Mouse (Mus musculus): Measurements from ENCODE around the gene Mturn.

Gene Mturn

DNA sequence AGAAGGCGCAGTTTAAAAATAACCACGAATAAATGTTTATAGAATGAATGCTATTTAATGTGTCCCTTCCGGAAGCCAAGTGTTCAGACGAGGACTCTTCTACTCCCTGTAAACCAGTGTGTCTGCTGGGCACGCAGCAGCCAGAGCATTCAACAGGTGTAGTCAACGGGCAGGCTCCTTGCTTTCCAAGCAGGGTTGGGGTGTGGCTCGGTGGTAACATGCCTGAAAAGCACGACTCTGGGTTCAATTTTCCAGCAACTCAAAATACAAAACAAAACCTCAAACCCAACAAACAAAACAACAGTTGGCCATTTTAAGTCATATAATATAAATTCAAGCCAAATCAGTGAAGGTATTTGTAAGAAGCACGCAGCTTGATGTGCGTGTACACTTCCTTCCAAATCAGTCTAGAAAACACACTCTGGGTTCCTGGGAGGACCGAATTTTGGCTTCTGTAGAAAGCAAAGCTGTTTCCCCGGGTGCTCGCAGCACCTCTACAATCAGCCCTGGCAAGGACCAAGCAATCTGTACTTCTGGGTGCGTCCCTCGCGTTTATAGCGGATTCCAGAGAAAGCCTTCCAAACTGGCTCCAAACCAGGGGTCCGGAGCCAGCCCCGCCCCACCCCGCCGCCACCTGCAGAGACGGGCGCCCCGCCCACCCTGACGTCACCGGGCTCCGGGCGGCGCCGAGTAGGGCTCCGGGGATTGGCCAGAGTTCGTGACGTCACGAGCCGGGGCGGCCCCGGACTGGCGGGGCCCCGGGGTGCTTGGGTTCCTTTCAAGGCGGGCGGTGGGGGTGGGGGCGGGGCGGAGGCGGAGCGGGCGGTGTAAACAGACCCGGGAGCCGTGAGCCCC is at the start of gene Mturn:
Gene Mturn, plus strand, starts transcription at position 734 of the 855 bp plus-strand sequence.
- 1% methylated on average over 47 of the region's 48 CpGs for WGBS

DNA sequence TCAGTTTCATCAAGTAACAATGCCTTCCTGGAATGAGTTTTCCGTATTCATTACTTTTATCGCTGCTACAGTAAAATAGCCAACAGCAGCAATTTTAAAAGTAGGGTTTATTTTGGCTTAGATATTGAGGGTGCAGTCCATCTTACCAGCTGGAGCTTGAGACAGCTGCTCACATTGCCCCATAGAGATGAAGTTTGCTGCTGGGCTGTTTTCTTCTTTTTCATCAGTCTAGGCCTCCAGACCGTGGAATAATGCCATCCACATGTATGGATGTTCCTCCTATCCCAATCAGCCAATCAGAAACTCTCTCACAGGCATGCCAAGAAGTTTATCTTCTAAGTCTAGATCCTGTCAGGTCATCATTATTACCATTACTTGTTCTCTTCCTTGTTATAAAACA is 41.5 kb upstream of the Mturn start:
- WGBS = 86% methylated on average over 3 of the region's 3 CpGs

DNA sequence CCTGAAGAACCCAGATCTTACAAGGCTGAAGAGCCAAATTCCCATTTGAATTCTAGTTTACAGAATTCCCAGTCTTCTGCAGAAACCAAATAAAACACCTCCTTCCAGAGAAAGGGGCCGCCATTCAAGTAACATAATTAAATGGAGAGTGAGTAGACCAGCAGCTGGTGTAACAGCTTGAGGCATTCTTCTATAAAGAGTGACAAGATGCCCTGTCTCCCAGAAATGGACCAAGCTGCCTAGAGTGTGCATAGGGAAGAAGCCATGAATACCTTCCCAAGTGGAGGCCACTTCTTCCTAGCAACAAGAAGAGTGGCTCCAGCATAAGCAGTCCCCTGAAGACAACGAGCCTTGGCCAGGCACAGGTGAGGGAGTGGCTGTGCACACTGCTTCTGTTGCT is 39.5 kb upstream of the Mturn start:
- 69% methylated on average over 2 of the region's 2 CpGs for WGBS

DNA sequence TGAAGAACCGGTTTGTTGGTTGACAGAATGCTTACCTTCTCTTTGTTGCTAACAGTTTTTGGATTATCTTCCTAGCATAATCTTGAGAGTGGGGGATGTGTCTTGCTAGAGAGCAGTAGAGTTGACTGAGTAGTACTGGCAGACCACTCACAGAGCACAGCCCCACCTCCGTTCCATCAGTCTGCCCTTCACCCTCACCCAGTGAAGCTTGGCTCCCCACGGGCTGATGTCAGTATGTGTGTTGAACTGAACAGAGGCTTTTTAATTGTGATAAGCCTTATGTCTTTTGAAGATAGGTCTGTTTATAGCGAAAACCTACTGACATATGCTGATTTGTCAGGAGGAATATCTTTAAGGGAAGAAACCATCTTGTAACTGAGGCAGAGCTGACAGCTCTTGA is 38.2 kb upstream of the Mturn start:
- WGBS = 86% methylated on average over 4 of the region's 4 CpGs

DNA sequence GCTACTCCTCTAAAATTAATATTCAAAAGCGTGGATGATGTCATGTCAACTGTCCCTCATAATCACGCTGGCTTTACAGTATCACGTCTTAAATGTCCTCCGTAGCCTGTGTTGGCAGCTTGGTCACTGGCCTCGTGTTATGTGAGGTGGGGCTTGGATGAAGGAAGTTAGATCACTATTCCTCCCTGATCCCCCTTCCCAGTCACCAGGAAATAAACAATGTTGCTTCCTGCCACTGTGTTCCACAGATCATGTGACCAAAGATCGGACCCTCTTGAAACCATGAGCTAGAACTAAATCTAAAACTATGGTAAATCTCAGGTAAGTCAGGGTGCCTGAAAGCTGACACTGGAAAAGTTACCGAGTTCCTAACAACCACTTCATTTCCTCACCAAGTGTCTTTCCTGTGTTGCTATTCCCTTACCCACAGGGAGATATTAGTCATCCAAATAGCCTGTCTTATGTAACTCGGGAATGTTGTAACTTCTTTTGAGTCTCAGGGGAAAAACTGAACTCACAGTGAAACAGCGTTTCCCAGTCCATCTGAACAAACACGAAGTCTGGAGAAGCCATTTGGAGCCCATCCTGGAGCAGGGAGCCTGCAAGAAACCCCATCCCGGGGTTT is 25.8 kb upstream of the Mturn start:
- WGBS = 74% methylated on average over 11 of the region's 11 CpGs

DNA sequence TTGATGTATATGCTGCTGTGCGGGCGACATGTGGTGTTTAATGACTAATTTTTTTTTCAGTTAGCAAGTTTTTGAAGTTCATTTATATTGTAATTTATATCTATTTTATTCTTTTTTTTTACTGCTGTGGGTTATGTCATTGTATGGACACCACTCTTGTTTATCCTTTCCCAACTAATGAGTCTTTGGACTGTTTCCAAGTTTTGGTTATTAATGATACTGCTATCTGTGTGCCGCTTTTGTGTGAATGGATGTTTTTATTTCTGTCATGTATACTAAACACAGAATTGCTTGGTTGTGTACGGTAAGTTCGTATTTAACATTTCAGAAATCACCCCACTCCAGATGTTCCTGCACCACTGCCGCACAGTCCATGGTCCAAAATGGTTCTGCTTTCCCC is 23.6 kb upstream of the Mturn start:
- 83% methylated on average over 6 of the region's 6 CpGs for WGBS

DNA sequence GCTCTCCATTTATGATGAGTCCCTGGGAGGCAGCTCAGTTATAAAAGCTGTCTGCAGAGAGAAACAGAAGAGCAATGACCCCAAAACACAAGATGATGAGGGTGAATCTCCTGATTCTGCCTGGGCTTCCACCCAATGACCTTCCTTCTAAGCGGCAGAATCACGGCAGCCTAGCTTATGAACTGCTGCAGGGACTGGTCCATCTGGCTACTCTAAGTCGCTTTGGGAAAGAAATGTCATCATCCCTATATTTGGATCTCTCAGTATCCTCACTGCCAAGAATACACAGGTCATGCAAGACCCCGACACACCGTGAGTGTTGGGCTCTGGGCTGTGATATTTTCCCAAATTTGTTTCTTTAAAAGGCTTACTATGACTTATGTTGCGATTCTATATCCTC is 11.6 kb upstream of the Mturn start:
- 72% methylated on average over 6 of the region's 6 CpGs for WGBS

DNA sequence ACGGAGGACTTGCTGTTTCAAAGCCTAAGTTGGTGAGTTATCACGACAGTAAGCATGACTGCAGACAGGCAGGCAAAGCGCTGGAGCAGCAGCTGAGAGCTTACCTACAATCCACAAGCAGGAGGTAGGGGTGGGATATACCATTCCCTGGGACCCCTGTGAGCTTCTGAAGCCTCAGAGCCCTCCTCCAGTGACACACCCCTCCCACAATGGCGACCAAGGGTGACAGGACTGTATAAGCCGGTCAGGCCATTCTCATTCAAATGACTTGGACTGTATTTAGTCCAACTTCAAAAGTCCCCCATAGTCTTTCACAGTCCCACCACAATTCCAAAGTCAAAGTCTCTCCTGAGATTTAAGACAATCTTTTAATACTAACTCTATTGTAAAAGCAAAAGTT is 8.5 kb upstream of the Mturn start:
- WGBS = 74% methylated on average over 5 of the region's 5 CpGs

DNA sequence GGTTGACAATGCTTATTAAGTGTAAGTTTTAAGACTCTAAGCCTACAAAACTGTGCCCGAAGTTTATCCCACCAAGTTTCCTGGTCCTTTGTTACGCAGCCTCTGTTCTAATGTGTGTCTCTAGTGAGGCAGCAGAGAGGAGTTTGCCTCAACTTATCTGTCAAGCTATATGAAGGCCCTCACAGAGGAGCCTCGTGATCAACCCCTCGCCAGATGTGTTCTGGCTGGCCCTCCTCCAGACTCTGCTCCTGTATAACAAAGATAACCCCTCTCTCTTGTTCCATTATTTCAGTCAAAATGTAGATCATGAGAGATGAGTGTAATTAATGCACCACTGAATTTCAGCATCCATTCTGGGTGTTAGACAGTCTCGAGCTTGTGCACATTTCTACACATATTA is 1.7 kb upstream of the Mturn start:
- 87% methylated on average over 5 of the region's 5 CpGs for WGBS

DNA sequence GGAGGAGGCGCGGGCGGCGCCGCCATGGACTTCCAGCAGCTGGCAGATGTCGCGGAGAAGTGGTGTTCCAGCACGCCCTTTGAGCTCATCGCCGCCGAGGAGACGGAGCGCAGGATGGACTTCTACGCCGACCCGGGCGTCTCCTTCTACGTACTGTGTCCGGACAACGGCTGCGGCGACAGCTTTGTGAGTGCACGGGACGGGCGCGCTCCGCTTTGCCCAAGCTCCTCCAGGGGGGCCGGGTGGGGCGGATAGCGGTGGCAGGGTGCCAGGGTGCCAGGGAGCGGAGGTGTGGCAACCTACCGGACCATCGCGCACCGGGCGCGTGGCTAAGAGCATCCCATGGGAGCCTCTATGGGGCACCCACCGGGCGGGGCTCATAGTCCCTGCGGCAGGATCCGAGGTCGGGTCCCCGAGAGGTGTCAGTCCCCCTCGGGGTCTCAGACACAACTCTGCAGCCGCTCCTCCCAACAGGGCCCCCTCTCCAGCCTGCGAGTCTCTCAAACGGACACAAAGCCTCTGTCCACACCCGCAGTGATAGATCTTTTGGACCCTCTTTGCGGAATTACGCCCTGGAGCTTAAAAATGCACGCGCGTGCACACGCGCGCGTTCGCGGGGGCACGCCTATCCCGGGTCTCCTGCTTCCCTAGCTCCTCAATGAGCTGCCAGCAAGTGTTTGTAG is 463 bp downstream of the Mturn start:
- 1% methylated on average over 61 of the region's 61 CpGs for WGBS

DNA sequence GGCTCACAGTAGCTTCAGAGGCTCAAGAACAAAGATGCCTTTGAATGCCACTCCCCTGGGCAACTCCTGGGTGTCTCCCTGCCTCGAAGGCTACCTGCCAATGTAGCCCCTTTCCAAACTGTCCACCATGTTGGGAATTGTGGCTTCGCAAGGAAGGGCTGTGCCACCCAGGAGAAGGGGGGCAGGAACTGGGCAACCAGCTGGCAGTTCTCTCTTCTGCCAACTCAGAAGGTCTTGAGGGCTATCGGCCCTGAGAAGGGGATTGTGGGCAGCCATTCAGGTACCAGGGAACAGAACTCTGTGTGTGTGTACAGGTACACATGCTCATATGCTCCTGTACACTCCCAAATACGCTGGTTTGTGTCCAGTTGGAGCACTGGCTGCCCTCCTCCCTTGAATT is 2.7 kb downstream of the Mturn start:
- WGBS = 74% methylated on average over 4 of the region's 4 CpGs

DNA sequence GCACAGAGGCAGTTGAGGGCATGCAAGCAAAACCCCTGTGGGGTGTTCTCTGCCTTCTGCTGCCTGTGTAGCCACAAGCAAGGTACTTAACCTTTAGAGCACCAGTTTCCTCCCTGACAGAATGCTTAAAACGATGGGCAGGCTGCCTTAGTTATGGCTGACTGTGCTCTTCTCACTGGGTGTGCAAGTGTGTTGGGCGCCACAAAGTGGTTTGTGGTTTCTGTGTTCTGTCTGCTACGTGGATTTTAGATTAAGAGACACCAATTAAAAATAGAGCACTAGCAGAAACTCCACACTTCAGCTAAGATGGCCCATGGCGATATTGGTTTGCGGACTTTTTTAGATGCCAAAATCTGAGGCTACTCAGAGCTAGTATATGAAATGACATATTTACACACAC is 3.7 kb downstream of the Mturn start:
- 76% methylated on average over 5 of the region's 5 CpGs for WGBS

DNA sequence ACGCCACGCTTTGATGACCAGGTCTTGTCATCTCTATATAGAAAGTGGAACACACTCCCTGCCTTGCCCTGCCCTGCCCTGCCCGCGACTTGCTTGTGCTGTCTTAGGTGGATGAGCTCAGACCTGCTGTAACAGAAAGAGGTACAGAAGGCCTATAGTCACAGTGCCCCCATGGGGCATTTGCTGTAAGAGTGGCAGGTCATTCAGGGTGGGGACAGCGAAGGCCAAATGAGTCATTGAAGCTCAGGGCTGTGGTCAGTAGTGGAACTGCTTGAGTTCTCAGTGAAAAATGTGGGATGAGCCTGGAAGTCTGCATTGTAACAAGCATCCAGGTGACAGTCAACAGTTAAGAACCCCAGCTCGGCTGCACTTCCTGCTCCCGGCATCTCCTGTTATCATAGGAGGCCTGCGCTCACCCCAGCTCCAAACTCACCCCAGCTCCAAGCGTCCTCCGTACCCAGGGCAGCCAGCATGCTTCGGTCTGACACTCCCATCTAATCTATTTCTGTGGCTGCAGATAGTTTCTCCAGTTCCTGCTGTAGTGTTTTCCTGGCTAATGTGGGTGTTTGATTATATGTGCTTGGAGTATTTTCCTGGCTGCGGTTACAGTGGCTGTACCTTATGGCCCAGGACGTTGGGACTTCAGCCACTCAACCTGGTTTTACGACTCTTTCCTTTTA is 4.4 kb downstream of the Mturn start:
- 70% methylated on average over 14 of the region's 14 CpGs for WGBS

DNA sequence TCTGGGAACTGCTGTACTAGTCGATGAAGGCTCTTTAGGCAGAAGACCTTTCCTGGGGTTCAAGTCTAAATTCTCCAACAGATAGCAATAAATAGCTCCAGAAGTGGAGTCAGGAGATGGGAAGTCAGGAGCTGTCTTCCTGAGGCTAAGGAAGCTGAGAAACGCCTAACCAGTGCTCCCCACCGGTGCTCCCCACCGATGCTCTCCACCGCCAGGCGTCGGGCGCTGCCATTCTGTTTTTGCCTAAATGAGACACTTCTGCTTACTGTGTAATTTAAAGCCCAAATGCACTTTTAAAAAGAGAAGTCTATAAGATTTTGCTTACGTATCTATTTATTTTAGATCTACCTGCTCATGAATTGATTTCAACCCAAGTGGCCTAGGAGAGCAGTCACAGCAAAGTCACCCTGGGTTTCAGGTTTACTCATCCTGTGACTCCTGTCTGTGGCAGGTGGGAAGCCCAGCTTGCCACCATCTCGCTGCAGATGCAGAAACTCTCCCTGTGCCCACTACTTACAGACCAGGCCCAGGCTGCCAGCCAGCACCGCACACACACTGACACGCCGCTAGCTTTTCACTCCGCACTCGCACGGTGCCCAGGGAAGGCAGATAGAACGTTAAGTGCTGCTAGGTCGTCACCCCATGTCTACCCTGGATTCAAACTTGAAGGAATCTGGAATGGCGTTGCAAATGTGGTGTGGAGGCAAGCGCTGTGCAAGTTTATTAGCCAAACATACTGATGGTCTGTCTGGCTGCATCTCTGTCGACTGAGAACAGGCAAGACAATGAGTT is 5.7 kb downstream of the Mturn start:
- 89% methylated on average over 21 of the region's 21 CpGs for WGBS

DNA sequence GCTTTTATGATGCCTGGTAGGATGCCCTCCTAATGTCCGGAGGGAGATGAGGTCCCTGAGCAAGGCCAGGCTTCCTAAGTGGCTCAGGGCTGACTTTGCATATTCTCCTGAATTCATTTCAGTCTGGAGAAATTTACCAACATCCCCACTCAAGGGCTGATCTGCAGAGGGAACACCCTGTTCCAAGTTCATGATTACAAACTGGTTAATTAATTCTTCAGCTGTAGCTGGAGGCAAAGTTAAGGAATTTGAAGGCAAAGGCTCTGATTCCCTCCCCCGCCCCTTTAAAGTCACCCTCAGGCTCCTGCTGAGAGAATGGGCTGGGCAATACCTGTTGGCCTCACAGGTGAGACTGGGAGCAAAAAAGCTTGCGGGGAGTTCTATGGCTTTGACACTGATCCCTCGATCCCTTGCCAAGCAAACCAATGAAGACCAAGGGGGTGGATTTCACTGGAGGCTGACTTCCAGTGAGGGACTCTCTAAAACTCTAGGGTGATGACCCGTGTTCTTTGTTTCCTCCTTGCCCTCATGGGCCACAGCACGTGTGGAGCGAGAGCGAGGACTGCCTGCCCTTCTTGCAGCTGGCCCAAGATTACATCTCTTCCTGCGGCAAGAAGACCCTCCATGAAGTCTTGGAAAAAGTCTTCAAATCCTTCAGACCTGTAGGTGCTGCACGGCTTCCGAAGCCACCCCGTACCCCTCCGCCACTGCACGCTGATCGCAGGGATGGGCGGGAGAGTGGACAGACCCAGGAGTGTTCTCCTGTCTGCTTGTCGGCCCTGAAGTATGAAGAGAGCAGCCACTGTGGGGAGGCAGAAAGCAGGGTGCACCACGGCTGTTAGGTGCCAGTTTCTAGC is 7.3 kb downstream of the Mturn start:
- 89% methylated on average over 18 of the region's 18 CpGs for whole genome bisulfite sequencing

DNA sequence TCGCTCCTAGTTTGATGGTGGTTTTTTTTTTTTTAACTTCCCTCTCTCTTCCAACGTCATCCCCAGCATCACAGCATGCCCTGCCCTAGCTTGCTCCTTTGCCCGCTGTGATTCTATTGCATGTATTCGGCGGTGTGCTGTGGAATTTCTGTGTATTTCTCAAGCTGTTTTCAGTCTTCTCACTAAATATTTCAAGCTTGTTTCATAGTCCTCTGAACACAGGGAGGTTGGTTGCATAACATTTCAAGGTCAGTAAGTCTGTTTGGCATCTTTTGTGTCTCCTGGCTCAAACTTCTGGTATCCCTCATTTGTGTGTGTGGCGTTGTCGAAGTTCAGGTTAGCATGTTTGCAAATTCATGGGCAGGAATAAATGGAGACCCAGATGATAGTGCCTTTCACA is 8.3 kb downstream of the Mturn start:
- WGBS = 87% methylated on average over 7 of the region's 7 CpGs

DNA sequence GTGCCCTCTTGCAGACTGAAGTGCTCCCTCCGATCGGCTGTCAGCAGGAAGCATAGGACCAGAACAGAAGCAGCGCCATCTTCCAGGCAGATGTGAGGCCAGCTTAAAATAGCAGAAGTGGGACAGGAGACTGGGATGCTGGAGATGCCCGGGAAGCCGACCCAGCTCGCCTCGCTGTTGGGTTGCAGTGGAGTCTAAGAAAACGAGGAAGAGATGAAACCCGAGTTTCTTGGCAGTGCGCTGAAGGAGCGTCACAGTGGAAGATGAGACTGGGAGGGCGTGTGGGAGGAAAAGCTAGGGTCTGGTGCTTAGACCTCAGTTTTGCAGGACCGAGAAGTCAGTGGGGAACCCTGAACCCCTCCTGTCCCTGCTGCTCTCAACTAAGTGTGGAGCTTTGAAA is 9.4 kb downstream of the Mturn start:
- 78% methylated on average over 13 of the region's 13 CpGs for WGBS

DNA sequence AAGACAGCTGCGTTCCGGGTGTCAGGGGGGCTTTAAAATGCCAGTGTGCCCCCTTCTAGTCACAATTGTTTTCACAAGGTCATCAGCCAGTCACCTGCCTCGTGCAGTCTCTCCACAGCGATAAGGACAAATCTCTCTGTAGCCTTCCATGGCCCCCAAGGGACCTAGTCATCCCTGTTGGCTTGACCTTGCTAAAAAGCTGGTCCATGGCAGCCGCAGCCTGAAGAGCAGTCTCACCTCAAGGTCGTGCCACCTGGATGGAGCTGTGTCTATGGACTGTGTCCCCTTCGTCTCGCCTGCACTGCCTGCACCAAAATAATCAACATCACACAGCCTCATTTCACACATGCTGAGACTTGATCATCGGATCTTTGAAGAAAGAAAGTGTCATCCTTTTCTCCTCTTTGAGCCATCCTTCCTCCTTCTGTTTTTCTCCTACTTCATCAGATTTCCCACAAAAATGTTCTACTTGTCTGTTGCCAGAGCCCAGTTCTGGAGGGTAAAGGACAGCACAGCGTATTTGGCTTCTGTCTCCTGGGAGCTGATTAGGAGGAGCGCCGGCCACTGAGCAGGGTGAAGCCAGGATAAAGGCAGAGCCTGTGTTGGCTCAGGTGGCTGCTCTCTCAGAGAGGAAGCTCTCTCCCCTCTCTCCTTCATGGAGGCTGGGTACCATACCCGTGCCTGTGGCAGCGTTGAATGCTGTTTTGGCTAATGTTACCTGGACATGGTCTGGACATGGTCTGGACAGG is 10.1 kb downstream of the Mturn start:
- WGBS = 83% methylated on average over 14 of the region's 14 CpGs

DNA sequence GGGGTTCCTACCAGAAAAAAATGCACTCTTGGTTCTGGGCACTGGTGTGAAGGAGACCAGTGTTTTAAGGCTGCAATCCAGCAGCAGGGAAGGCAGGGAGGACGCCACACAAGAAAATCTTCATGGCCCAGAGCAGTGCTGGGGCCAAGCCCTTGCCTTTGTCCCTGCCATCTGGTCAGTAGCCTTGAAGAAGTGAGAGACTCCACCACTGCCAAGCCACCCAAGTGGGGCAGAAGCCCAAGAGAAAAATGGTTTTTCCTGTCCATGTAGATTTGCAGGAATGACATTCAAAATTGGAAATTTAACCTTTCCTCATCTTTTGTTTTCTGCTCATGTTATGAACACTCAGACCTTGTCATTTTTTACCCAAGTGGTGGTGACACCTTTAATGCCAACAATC is 10.8 kb downstream of the Mturn start:
- 86% methylated on average over 1 of the region's 1 CpGs for WGBS

DNA sequence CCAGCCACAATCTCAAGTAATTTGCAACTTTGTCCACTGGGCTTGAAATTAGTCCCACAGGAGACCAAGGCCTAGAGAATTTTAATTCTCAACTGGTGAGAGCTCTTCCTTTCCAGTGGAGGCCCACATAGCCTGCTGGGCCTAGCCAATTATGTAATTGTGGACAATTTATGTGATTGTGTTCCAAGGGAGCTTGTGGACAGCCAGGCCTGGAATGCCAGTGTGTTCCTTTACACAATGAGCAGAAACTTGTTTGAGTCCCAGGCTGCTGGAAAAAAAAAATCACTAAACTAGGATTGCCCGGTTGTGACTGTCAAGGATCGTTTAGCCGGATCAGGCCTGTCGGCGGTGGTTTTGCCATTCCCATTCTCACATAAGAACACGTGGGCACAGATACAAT is 11.9 kb downstream of the Mturn start:
- 81% methylated on average over 6 of the region's 6 CpGs for WGBS

All from cerebral cortex, adult 2 months (tissue).